10 mouse cellular contexts compared by ENCODE assay signal in the genomic region with DNA sequence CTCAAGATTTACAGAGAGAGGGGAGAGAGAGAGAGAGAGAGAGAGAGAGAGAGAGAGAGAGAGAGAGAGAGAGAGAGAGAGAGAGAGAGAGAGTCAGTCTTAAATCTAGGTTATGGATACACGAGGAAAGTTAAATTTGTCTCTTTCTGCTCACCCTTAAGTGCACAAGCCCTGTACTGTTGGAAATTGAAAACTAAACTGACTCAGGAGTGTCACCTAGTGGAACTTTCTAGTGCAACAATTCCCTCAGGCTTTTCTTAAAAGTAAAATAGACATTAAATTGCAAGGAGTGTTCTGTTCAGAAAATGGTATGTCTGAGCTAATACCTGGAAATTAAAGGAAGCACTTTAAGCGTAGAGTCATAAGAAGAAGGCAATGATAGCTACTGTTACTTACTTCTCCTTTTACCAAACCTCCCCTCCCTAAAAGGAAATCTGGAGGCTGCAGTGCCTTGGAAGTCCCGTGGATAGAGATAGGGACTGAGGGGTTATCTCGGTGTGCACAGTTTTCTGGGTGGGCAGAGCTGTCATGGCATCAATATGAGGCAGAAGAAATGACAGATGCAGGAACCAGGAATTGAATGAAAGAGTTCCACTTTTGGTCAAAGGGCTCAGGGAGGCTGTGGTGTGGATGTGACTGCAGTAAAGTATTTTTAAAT.
DNase-seq lines count a peak whose midpoint lies in the region; ATAC-seq and TF ChIP-seq lines count a peak whose summit lies in the region.
"Had no signal": no experiment of that assay in that cellular context is flagged by ENCODE, and none has a peak within 500 bp of the region (broad histone marks: within the 10 kb centered on the region; RNA-seq: fewer than 3 reads in every experiment).

No protein-coding gene starts in this region.

- intact Hi-C loops in heart, adult 2 months (cut with DNase I) = loop anchor here (5.0 kb wide), 1 partner anchor 384 kb away; no protein-coding TSS in a partner anchor

- no peaks in the 10 kb centered on the region for H3K4me1 ChIP-seq in heart, adult 2 months (ENCODE audit: control insufficient read depth, insufficient read depth, low read length)
- no peaks in the 10 kb centered on the region for H3K4me1 ChIP-seq in midbrain, embryonic 11.5 days (ENCODE audit: control insufficient read depth, insufficient read depth, low read length)
- H3K4me1 ChIP-seq in midbrain, embryonic 10.5 days = no peaks in the 10 kb centered on the region
- H3K4me1 ChIP-seq: hindbrain, embryonic 15.5 days had no signal

- no peaks in the 10 kb centered on the region for H3K36me3 ChIP-seq in heart, adult 2 months (ENCODE audit: control insufficient read depth, insufficient read depth, low read length)
- no peaks in the 10 kb centered on the region for H3K36me3 ChIP-seq in midbrain, embryonic 11.5 days (ENCODE audit: control insufficient read depth, insufficient read depth, low read length)
- no peaks in the 10 kb centered on the region for H3K36me3 ChIP-seq in midbrain, embryonic 10.5 days
- H3K36me3 ChIP-seq: hindbrain, embryonic 15.5 days had no signal

- H3K9me3 ChIP-seq in midbrain, embryonic 11.5 days (ENCODE audit: control insufficient read depth, low read length) = no peaks in the 10 kb centered on the region
- H3K9me3 ChIP-seq in midbrain, embryonic 10.5 days (replicated peaks) = no peaks in the 10 kb centered on the region
- H3K9me3 ChIP-seq: hindbrain, embryonic 15.5 days had no signal

- no peak overlapping the region for H3K27ac ChIP-seq in heart, adult 2 months
- no peak overlapping the region for H3K27ac ChIP-seq in midbrain, embryonic 11.5 days (ENCODE audit: low read depth, low read length)
- H3K27ac ChIP-seq in midbrain, embryonic 10.5 days (replicated peaks) = no peak overlapping the region
- H3K27ac ChIP-seq: hindbrain, embryonic 15.5 days; macrophage had no signal

- no peak for DNase-seq in heart, adult 2 months
- no peak for DNase-seq in heart, postnatal 4 days
- DNase-seq in midbrain, embryonic 11.5 days (ENCODE audit: low spot score, missing footprints) = peak; percentile 90
- no peak for DNase-seq in midbrain, embryonic 10.5 days (ENCODE audit: low spot score)
- DNase-seq in embryo, embryonic 11.5 days (ENCODE audit: low read depth, low spot score) = peak; percentile 19
- DNase-seq in retina, postnatal 1 day = peak; percentile 31
- no peak for DNase-seq in testis, postnatal 10 days (ENCODE audit: low spot score)
- no peak for DNase-seq in thymus, postnatal 36 days

- H3K9ac ChIP-seq in heart, adult 2 months (ENCODE audit: low read depth, low read length) = no peak overlapping the region
- no peak overlapping the region for H3K9ac ChIP-seq in midbrain, embryonic 11.5 days (ENCODE audit: low read length)
- H3K9ac ChIP-seq: hindbrain, embryonic 15.5 days had no signal

- H3K79me2 ChIP-seq in heart, adult 2 months (replicated peaks; ENCODE audit: control insufficient read depth, insufficient read depth, low read length) = no peaks in the 10 kb centered on the region

- TF ChIP-seq POLR2A in heart, adult 2 months (IDR thresholded peaks at IDR 0.05; ENCODE audit: insufficient read depth, low read depth, low read length) = no peak

- no peak overlapping the region for H3K4me3 ChIP-seq in heart, adult 2 months
- H3K4me3 ChIP-seq in midbrain, embryonic 11.5 days (ENCODE audit: low read depth, low read length) = no peak overlapping the region
- H3K4me3 ChIP-seq in midbrain, embryonic 10.5 days = no peak overlapping the region
- H3K4me3 ChIP-seq: hindbrain, embryonic 15.5 days had no signal

- ATAC-seq in midbrain, embryonic 11.5 days (ENCODE audit: low FRiP score) = no peak

- H3K4me2 ChIP-seq in midbrain, embryonic 11.5 days = no peak overlapping the region
- H3K4me2 ChIP-seq: hindbrain, embryonic 15.5 days had no signal

- TF ChIP-seq CTCF in heart, adult 2 months (IDR thresholded peaks at IDR 0.05) = peak; percentile 61

- no peaks in the 10 kb centered on the region for H3K27me3 ChIP-seq in heart, adult 2 months (ENCODE audit: control insufficient read depth, insufficient read depth, low read length)
- H3K27me3 ChIP-seq in midbrain, embryonic 11.5 days (ENCODE audit: control insufficient read depth, insufficient read depth, low read length) = no peaks in the 10 kb centered on the region
- H3K27me3 ChIP-seq in midbrain, embryonic 10.5 days (ENCODE audit: low read depth, poor library complexity, severe bottlenecking) = no peaks in the 10 kb centered on the region
- H3K27me3 ChIP-seq: hindbrain, embryonic 15.5 days had no signal

- TF ChIP-seq EP300 in heart, adult 2 months (IDR thresholded peaks at IDR 0.05; ENCODE audit: insufficient read depth, low read depth, low read length) = no peak

- 18% methylated on average over 4 of the region's 4 CpGs for WGBS in heart, adult 2 months
- WGBS in midbrain, embryonic 11.5 days = 59% methylated on average over 4 of the region's 4 CpGs
- WGBS in midbrain, embryonic 10.5 days = 62% methylated on average over 4 of the region's 4 CpGs

Comparison
In these comparisons a context has a peak if more than half of its experiments do, and no peak if none do; other contexts are left out.
1. DNase-seq: peak in midbrain, embryonic 11.5 days (single experiment), embryo, embryonic 11.5 days (single experiment) and retina, postnatal 1 day (single experiment); none in heart, adult 2 months (0 of 2), heart, postnatal 4 days (single experiment), midbrain, embryonic 10.5 days (single experiment), testis, postnatal 10 days (single experiment) and thymus, postnatal 36 days (0 of 2).